In genomic region chr5:125124002-125124401, GRCm38 (mm10) we compare ENCODE assay signal across 18 mouse cellular contexts. TPM values are rescaled to one million over a fixed set of nuclear protein-coding genes. Genes with fewer than 3 reads are reported as not detected.
DNase-seq lines count a peak whose midpoint lies in the region; ATAC-seq and TF ChIP-seq lines count a peak whose summit lies in the region.
"Had no signal": no experiment of that assay in that cellular context is flagged by ENCODE, and none has a peak within 500 bp of the region (broad histone marks: within the 10 kb centered on the region; RNA-seq: fewer than 3 reads in every experiment).

No protein-coding gene starts in this region.

- no peak overlapping the region for H3K9ac ChIP-seq in liver, embryonic 12.5 days
- H3K9ac ChIP-seq in neural tube, embryonic 13.5 days, result no peak overlapping the region
- H3K9ac ChIP-seq: liver, postnatal 0 days; midbrain, embryonic 15.5 days had no signal

- no peak for TF ChIP-seq CTCF in gastrocnemius, adult 2 months (IDR thresholded peaks at IDR 0.05)

- no peak for ATAC-seq in liver, embryonic 12.5 days
- no peak for ATAC-seq in neural tube, embryonic 13.5 days (ENCODE audit: low read depth)
- ATAC-seq: intestine, embryonic 16.5 days; midbrain, embryonic 15.5 days had no signal

- intact Hi-C loops in gastrocnemius, adult 2 months (cut with DNase I), result no loop called here

- H3K4me3 ChIP-seq in gastrocnemius, adult 2 months, result no peak overlapping the region
- H3K4me3 ChIP-seq in liver, embryonic 12.5 days, result no peak overlapping the region
- H3K4me3 ChIP-seq in neural tube, embryonic 13.5 days, result no peak overlapping the region
- H3K4me3 ChIP-seq: midbrain, embryonic 15.5 days had no signal

- WGBS in liver, embryonic 12.5 days (ENCODE audit: insufficient replicate concordance), result 69% methylated on average over 7 of the region's 7 CpGs
- WGBS in neural tube, embryonic 13.5 days, result 68% methylated on average over 7 of the region's 7 CpGs

- DNase-seq in gastrocnemius, adult 2 months, result no peak
- no peak for DNase-seq in gastrocnemius, postnatal 10 days
- no peak for DNase-seq in liver
- DNase-seq in neural tube, embryonic 10.5 days (ENCODE audit: extremely low spot score, low spot score), result no peak
- no peak for DNase-seq in right cerebral cortex, postnatal 10 days (ENCODE audit: low spot score in 2 of 2)
- DNase-seq in adrenal gland, postnatal 36 days, result no peak
- DNase-seq: adrenal gland, adult 8-10 months; cerebellum, adult 18-20 months; cerebellum, postnatal 36 days; heart, postnatal 4 days; layer of hippocampus, postnatal 36 days; liver, postnatal 0 days; right cerebral cortex, postnatal 25 days had no signal

- H3K4me1 ChIP-seq in liver, embryonic 12.5 days, result peaks cover 45% of the 10 kb centered on the region
- peaks cover 87% of the 10 kb centered on the region for H3K4me1 ChIP-seq in neural tube, embryonic 13.5 days (replicated peaks)

- H3K4me2 ChIP-seq in liver, embryonic 12.5 days, result no peak overlapping the region
- no peak overlapping the region for H3K4me2 ChIP-seq in neural tube, embryonic 13.5 days
- H3K4me2 ChIP-seq: midbrain, embryonic 15.5 days had no signal

- peak overlapping the region; percentile 28; the same call in 1 of the 2 replicates for H3K27ac ChIP-seq in gastrocnemius, adult 2 months
- 0 out of 2 replicates have a peak overlapping the region, but pooled peaks have one; percentile 14 for H3K27ac ChIP-seq in liver, embryonic 12.5 days
- H3K27ac ChIP-seq in neural tube, embryonic 13.5 days (replicated peaks), result peak overlapping the region; percentile 33; the same call in 1 of the 2 replicates
- H3K27ac ChIP-seq: midbrain, embryonic 15.5 days; stomach, postnatal 0 days had no signal

- no peaks in the 10 kb centered on the region for H3K27me3 ChIP-seq in liver, embryonic 12.5 days (replicated peaks)
- no peaks in the 10 kb centered on the region for H3K27me3 ChIP-seq in neural tube, embryonic 13.5 days
- H3K27me3 ChIP-seq: midbrain, embryonic 15.5 days had no signal

- H3K36me3 ChIP-seq in liver, embryonic 12.5 days, result peaks cover 19% of the 10 kb centered on the region
- peaks cover 13% of the 10 kb centered on the region for H3K36me3 ChIP-seq in neural tube, embryonic 13.5 days
- H3K36me3 ChIP-seq: midbrain, embryonic 15.5 days had no signal

- no peaks in the 10 kb centered on the region for H3K9me3 ChIP-seq in liver, embryonic 12.5 days (replicated peaks)
- H3K9me3 ChIP-seq in neural tube, embryonic 13.5 days, result no peaks in the 10 kb centered on the region
- H3K9me3 ChIP-seq: midbrain, embryonic 15.5 days had no signal

RNA-seq across cellular contexts. Expression of gene Ncor2, which starts 55.0 kb away (rescaled TPM):
- total RNA-seq in gastrocnemius, adult 2 months (2021), result 100 to 1,000 TPM; 123 to 153 TPM
- 100 to 1,000 TPM; 116 to 123 TPM for total RNA-seq in gastrocnemius, postnatal 10 days (2021)
- polyA plus RNA-seq in liver, embryonic 12.5 days (2016; fragmentation: Nextera tagmentation; extraction: Ambion mirVana), result 9.7 and 10.0 TPM in 2 replicates
- polyA plus RNA-seq in neural tube, embryonic 13.5 days (2015; fragmentation: Nextera tagmentation; extraction: Ambion mirVana), result 29.2 and 30.4 TPM in 2 replicates
- total RNA-seq in adrenal gland, postnatal 36 days (2021), result 100 to 1,000 TPM; 217 to 310 TPM
